ENCODE assay signal across 25 mouse cellular contexts in the genomic region with DNA sequence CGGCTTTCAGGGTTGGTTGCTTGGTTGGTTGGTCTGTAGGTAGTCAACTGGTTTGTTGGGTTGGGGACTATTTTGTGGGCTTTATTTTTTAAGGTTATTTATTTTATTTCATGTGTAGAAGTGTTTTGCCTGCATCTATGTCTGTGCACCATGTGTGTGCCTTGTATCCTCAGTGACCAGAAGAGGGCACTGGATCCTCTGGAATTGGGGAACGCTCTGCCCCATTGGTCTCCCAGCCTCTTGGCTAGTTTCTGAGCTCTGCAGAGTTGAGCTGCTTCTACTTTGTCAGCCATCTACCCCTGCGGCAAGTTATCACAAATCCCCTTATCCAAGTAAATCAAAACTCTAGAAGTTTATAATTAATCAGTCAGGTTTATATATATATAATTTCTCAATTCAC. TPM values are rescaled to one million over a fixed set of nuclear protein-coding genes. Genes with fewer than 3 reads are reported as not detected.
A peak's percentile ranks its signal among the peaks of the same experiment; 100 is the strongest.
DNase-seq lines count a peak whose midpoint lies in the region; ATAC-seq and TF ChIP-seq lines count a peak whose summit lies in the region.
"Not testable (repeated sequence)": the region's sequence is repeated elsewhere in the genome, so short reads cannot be mapped to it uniquely, and the experiment has no call there.
"Had no signal": no experiment of that assay in that cellular context is flagged by ENCODE, and none has a peak within 500 bp of the region (broad histone marks: within the 10 kb centered on the region; RNA-seq: fewer than 3 reads in every experiment).

No protein-coding gene starts in this region.

- not testable (repeated sequence) for H3K4me1 ChIP-seq in E14TG2a.4 (replicated peaks; ENCODE audit: low read depth, low read length); MEL (ENCODE audit: control insufficient read depth in 1 of 2, insufficient read depth in 2 of 2, low read length in 2 of 2); bone marrow, adult 2 months (ENCODE audit: control insufficient read depth, insufficient read depth, low read length); embryonic facial prominence, embryonic 11.5 days (ENCODE audit: control insufficient read depth, insufficient read depth, low read length); kidney, adult 2 months (ENCODE audit: control insufficient read depth, insufficient read depth, low read length); lung, embryonic 14.5 days (ENCODE audit: insufficient read depth)

- H3K4me3 ChIP-seq in E14TG2a.4 (replicated peaks; ENCODE audit: low read length); MEL (ENCODE audit: control insufficient read depth in 1 of 2, insufficient read depth in 1 of 2, low read depth in 2 of 2, low read length in 2 of 2); bone marrow, adult 2 months (replicated peaks; ENCODE audit: control insufficient read depth, low read depth, low read length); embryonic facial prominence, embryonic 11.5 days (ENCODE audit: low read depth, low read length); kidney, adult 2 months (ENCODE audit: insufficient read depth, low read depth, low read length); lung, embryonic 14.5 days (ENCODE audit: low read depth, low read length): not testable (repeated sequence)

- H3K9me3 ChIP-seq in E14TG2a.4 (ENCODE audit: low read length); MEL (replicated peaks; ENCODE audit: insufficient read depth, low read length); embryonic facial prominence, embryonic 11.5 days (replicated peaks; ENCODE audit: control insufficient read depth, low read length); lung, embryonic 14.5 days (ENCODE audit: low read depth, low read length): not testable (repeated sequence)

- WGBS in bone marrow, adult 2 months, result 82% methylated on average over 3 of the region's 3 CpGs
- 87% methylated on average over 3 of the region's 3 CpGs for WGBS in embryonic facial prominence, embryonic 11.5 days
- WGBS in kidney, adult 2 months, result 84% methylated on average over 3 of the region's 3 CpGs
- 75% methylated on average over 3 of the region's 3 CpGs for WGBS in lung, embryonic 14.5 days

- not testable (repeated sequence) for H3K36me3 ChIP-seq in E14TG2a.4 (ENCODE audit: insufficient read depth, low read length); MEL (ENCODE audit: control insufficient read depth in 1 of 2, insufficient read depth in 2 of 2, low read length in 2 of 2); embryonic facial prominence, embryonic 11.5 days (replicated peaks; ENCODE audit: control insufficient read depth, insufficient read depth, low read depth, low read length); kidney, adult 2 months (ENCODE audit: control insufficient read depth, insufficient read depth, low read length); lung, embryonic 14.5 days (ENCODE audit: insufficient read depth)

- not testable (repeated sequence) for H3K27me3 ChIP-seq in E14TG2a.4 (ENCODE audit: insufficient read depth, low read length); MEL (ENCODE audit: control insufficient read depth in 1 of 2, insufficient read depth in 2 of 2, low read length in 2 of 2); embryonic facial prominence, embryonic 11.5 days (ENCODE audit: control insufficient read depth, insufficient read depth, low read length); kidney, adult 2 months (replicated peaks; ENCODE audit: control insufficient read depth, insufficient read depth, low read length); lung, embryonic 14.5 days (ENCODE audit: insufficient read depth, low read length)

- peak; percentile 20; the same call in 1 of the 2 replicates for TF ChIP-seq CTCF in E14TG2a.4 (conservative IDR thresholded peaks at IDR 0.05; ENCODE audit: low read length)
- peak in 2 of 3 experiments; percentile 18 to 27; a peak in 3 of 6 replicates for TF ChIP-seq CTCF in MEL (IDR thresholded peaks at IDR 0.05 in 2 of 3, conservative IDR thresholded peaks at IDR 0.05 in 1 of 3; ENCODE audit: control insufficient read depth in 1 of 3, insufficient read depth in 1 of 3, low read depth in 2 of 3, low read length in 3 of 3, poor library complexity in 1 of 3, severe bottlenecking in 1 of 3)
- peak; percentile 12; the same call in 1 of the 2 replicates for TF ChIP-seq CTCF in bone marrow, adult 2 months (IDR thresholded peaks at IDR 0.05; ENCODE audit: control insufficient read depth, insufficient read depth, low read length)
- TF ChIP-seq CTCF in kidney, adult 2 months (conservative IDR thresholded peaks at IDR 0.05; ENCODE audit: insufficient read depth, insufficient read length, low read depth, low read length), result 0 out of 2 replicates have a peak, but pooled peaks have one; percentile 19
- TF ChIP-seq CTCF in lung, embryonic 14.5 days (IDR thresholded peaks at IDR 0.05; ENCODE audit: low read depth), result peak; percentile 34

- peak; percentile 34 for TF ChIP-seq RAD21 in MEL (IDR thresholded peaks at IDR 0.05; ENCODE audit: low read depth, low read length)

- not testable (repeated sequence) for ATAC-seq in embryonic facial prominence, embryonic 11.5 days (replicated peaks; ENCODE audit: insufficient number of reproducible peaks, low FRiP score, low TSS enrichment, low read depth); lung, embryonic 14.5 days (ENCODE audit: insufficient read depth)

- peak; percentile 49 for DNase-seq in 416B (ENCODE audit: low read depth)
- DNase-seq in MEL (ENCODE audit: low read depth, low spot score); kidney, adult 2 months: not testable (repeated sequence)
- DNase-seq in embryonic facial prominence, embryonic 11.5 days (ENCODE audit: low spot score), result peak; percentile 14
- DNase-seq in lung, embryonic 14.5 days, result peak; percentile 17

- not testable (repeated sequence) for H3K27ac ChIP-seq in MEL (ENCODE audit: control insufficient read depth, low read depth, low read length); bone marrow, adult 2 months (ENCODE audit: control insufficient read depth, insufficient read depth, low read depth, low read length, poor library complexity); embryonic facial prominence, embryonic 11.5 days (replicated peaks; ENCODE audit: low read depth, low read length); kidney, adult 2 months (ENCODE audit: insufficient read depth, low read depth, low read length); lung, embryonic 14.5 days (ENCODE audit: low read depth)

- TF ChIP-seq EP300 in MEL (IDR thresholded peaks at IDR 0.05; ENCODE audit: low read depth in 1 of 2, low read length in 2 of 2), result not testable (repeated sequence)

- not testable (repeated sequence) for TF ChIP-seq POLR2A in MEL (IDR thresholded peaks at IDR 0.05; ENCODE audit: control insufficient read depth in 1 of 2, insufficient read depth in 1 of 2, low read depth in 1 of 2, low read length in 2 of 2, poor library complexity in 1 of 2); bone marrow, adult 2 months (IDR thresholded peaks at IDR 0.05; ENCODE audit: borderline replicate concordance, control insufficient read depth, low read depth, low read length); kidney, adult 2 months (IDR thresholded peaks at IDR 0.05; ENCODE audit: low read depth, low read length)

- not testable (repeated sequence) for H3K4me2 ChIP-seq in embryonic facial prominence, embryonic 11.5 days (ENCODE audit: low read depth, low read length); lung, embryonic 14.5 days

- H3K9ac ChIP-seq in MEL (ENCODE audit: control insufficient read depth, low read depth, low read length, poor library complexity, severe bottlenecking); embryonic facial prominence, embryonic 11.5 days (replicated peaks; ENCODE audit: low read length); lung, embryonic 14.5 days: not testable (repeated sequence)

- not testable (repeated sequence) for H3K79me2 ChIP-seq in MEL (ENCODE audit: control insufficient read depth, insufficient read depth, low read length, poor library complexity)

RNA-seq across cellular contexts. Expression of a gene that starts 4.6 kb away (rescaled TPM):
- 0.04 TPM in 1 of 2 replicates, not detected in the other for total RNA-seq in MEL (2012; rRNA removed)
- 1 to 10 TPM in 1 of 2 experiments, not detected in 1; 1.0 TPM for polyA plus RNA-seq in MEL (2012; ENCODE audit: insufficient read depth in 1 of 2, insufficient read length in 2 of 2, low read depth in 1 of 2, low replicate concordance in 2 of 2, missing spikeins in 1 of 2)
- not detected in 2 replicates for polyA plus RNA-seq in bone marrow, adult 2 months (2011; ENCODE audit: insufficient read depth, insufficient read length, low replicate concordance, missing spikeins)
- not detected in 2 replicates for polyA plus RNA-seq in embryonic facial prominence, embryonic 11.5 days (2014; fragmentation: Nextera tagmentation; extraction: Ambion mirVana)
- polyA plus RNA-seq in kidney, adult 2 months (2012; rRNA removed), result not detected in 2 replicates
- polyA plus RNA-seq in lung, embryonic 14.5 days (2014; fragmentation: Nextera tagmentation; extraction: Ambion mirVana), result not detected in 2 replicates
- total RNA-seq: adrenal gland, adult 18-20 months; adrenal gland, postnatal 14 days; gastrocnemius, postnatal 10 days; gastrocnemius, postnatal 4 days; heart, adult 18-20 months; heart, postnatal 10 days; heart, postnatal 4 days; hindbrain, postnatal 0 days had no signal
- polyA plus RNA-seq: cerebellum, adult 2 months; embryonic facial prominence, embryonic 13.5 days; forebrain, embryonic 12.5 days; forebrain, embryonic 16.5 days; frontal cortex, adult 2 months; heart, embryonic 14.5 days; hindbrain, embryonic 13.5 days had no signal

RNA-seq across cellular contexts. Expression of a gene that starts 19.2 kb away (rescaled TPM):
- total RNA-seq in MEL (2012; rRNA removed), result 0.08 TPM in 1 of 2 replicates, not detected in the other
- under 1 TPM in 1 of 2 experiments, not detected in 1; 0.06 TPM for polyA plus RNA-seq in MEL (2012; ENCODE audit: insufficient read depth in 1 of 2, insufficient read length in 2 of 2, low read depth in 1 of 2, low replicate concordance in 2 of 2, missing spikeins in 1 of 2)
- polyA plus RNA-seq in bone marrow, adult 2 months (2011; ENCODE audit: insufficient read depth, insufficient read length, low replicate concordance, missing spikeins), result 0.18 and 0.30 TPM in 2 replicates
- 0.13 TPM in 1 of 2 replicates, not detected in the other for polyA plus RNA-seq in embryonic facial prominence, embryonic 11.5 days (2014; fragmentation: Nextera tagmentation; extraction: Ambion mirVana)
- polyA plus RNA-seq in kidney, adult 2 months (2012; rRNA removed), result not detected in 2 replicates
- polyA plus RNA-seq in lung, embryonic 14.5 days (2014; fragmentation: Nextera tagmentation; extraction: Ambion mirVana), result 0.01 and 0.04 TPM in 2 replicates
- total RNA-seq: adrenal gland, adult 18-20 months; adrenal gland, postnatal 14 days; gastrocnemius, postnatal 10 days; gastrocnemius, postnatal 4 days; heart, adult 18-20 months; heart, postnatal 10 days; heart, postnatal 4 days; hindbrain, postnatal 0 days had no signal
- polyA plus RNA-seq: cerebellum, adult 2 months; forebrain, embryonic 16.5 days; heart, embryonic 10.5 days; heart, embryonic 14.5 days; hindbrain, postnatal 0 days had no signal

RNA-seq across cellular contexts. Expression of a gene that starts 46.6 kb away (rescaled TPM):
- total RNA-seq in MEL (2012; rRNA removed), result 0.04 TPM in 1 of 2 replicates, not detected in the other
- polyA plus RNA-seq in MEL (2012; ENCODE audit: insufficient read depth in 1 of 2, insufficient read length in 2 of 2, low read depth in 1 of 2, low replicate concordance in 2 of 2, missing spikeins in 1 of 2), result under 1 TPM in 1 of 2 experiments, not detected in 1; 0.01 TPM
- not detected in 2 replicates for polyA plus RNA-seq in bone marrow, adult 2 months (2011; ENCODE audit: insufficient read depth, insufficient read length, low replicate concordance, missing spikeins)
- not detected in 2 replicates for polyA plus RNA-seq in embryonic facial prominence, embryonic 11.5 days (2014; fragmentation: Nextera tagmentation; extraction: Ambion mirVana)
- not detected in 2 replicates for polyA plus RNA-seq in kidney, adult 2 months (2012; rRNA removed)
- polyA plus RNA-seq in lung, embryonic 14.5 days (2014; fragmentation: Nextera tagmentation; extraction: Ambion mirVana), result not detected in 2 replicates
- total RNA-seq: adrenal gland, adult 18-20 months; adrenal gland, postnatal 14 days; gastrocnemius, postnatal 10 days; gastrocnemius, postnatal 4 days; heart, adult 18-20 months; heart, postnatal 10 days; heart, postnatal 4 days; hindbrain, postnatal 0 days had no signal
- polyA plus RNA-seq: activated CD4-positive, CD25-positive, alpha-beta regulatory T cell, adult 4 months; embryonic facial prominence, embryonic 13.5 days; forebrain, embryonic 12.5 days; forebrain, embryonic 16.5 days; frontal cortex, adult 2 months; heart, embryonic 10.5 days; heart, embryonic 14.5 days; hindbrain, embryonic 13.5 days; hindbrain, postnatal 0 days; intestine, embryonic 15.5 days had no signal

RNA-seq across cellular contexts. Expression of a gene that starts 47.2 kb away (rescaled TPM):
- total RNA-seq in MEL (2012; rRNA removed), result 0.12 TPM in 1 of 2 replicates, not detected in the other
- under 1 TPM in 1 of 2 experiments, not detected in 1; 0.36 TPM for polyA plus RNA-seq in MEL (2012; ENCODE audit: insufficient read depth in 1 of 2, insufficient read length in 2 of 2, low read depth in 1 of 2, low replicate concordance in 2 of 2, missing spikeins in 1 of 2)
- polyA plus RNA-seq in bone marrow, adult 2 months (2011; ENCODE audit: insufficient read depth, insufficient read length, low replicate concordance, missing spikeins), result 80.7 and 138 TPM in 2 replicates
- 836 and 874 TPM in 2 replicates for polyA plus RNA-seq in embryonic facial prominence, embryonic 11.5 days (2014; fragmentation: Nextera tagmentation; extraction: Ambion mirVana)
- 43.9 and 55.7 TPM in 2 replicates for polyA plus RNA-seq in kidney, adult 2 months (2012; rRNA removed)
- 849 and 861 TPM in 2 replicates for polyA plus RNA-seq in lung, embryonic 14.5 days (2014; fragmentation: Nextera tagmentation; extraction: Ambion mirVana)
